Mouse (Mus musculus): Measurements from ENCODE around the gene Tulp2.

GRCm38 (mm10) chr7:45555787-45556186 lies 74.1 kb downstream of the Tulp2 start:
- peak; percentile 77 for TF ChIP-seq CTCF (conservative IDR thresholded peaks at IDR 0.05; ENCODE audit: low read length)
- TF ChIP-seq POU5F1 (IDR thresholded peaks at IDR 0.05; ENCODE audit: borderline replicate concordance, low read length) = no peak

All from E14TG2a.4 (cell line).